ENCODE assay signal across 10 mouse cellular contexts in the genomic region with DNA sequence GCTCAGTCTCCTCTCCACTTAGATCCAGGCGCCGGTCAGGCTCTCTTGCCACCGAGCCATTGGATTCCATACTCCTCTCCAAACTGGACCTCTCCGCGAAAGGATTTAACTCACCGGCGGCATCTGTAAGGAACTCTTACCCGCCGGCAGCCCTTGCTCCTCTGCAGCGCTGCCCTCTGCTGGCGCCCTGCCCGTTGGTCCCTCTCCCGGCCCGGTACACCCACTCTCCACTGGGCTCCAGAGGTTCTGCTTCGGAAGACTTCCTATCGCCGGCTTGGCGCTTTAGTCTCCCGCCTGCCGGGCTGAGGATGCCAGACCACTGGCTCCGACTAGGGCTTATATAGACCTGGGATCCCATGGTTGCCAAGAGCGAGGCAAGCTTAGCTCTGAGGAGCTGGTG. TPM values are rescaled to one million over a fixed set of nuclear protein-coding genes. Genes with fewer than 3 reads are reported as not detected.
DNase-seq lines count a peak whose midpoint lies in the region; ATAC-seq and TF ChIP-seq lines count a peak whose summit lies in the region.
"Had no signal": no experiment of that assay in that cellular context is flagged by ENCODE, and none has a peak within 500 bp of the region (broad histone marks: within the 10 kb centered on the region; RNA-seq: fewer than 3 reads in every experiment).

No protein-coding gene starts in this region.

- ATAC-seq in common myeloid progenitor, adult 5-6 weeks (replicated peaks; ENCODE audit: low read depth, poor library complexity, severe bottlenecking) = peak; percentile 30; the same call in 1 of the 2 replicates
- no peak for ATAC-seq in heart, embryonic 15.5 days (replicated peaks; ENCODE audit: insufficient number of reproducible peaks, insufficient read depth, low FRiP score, low read depth)
- ATAC-seq in limb, embryonic 11.5 days (ENCODE audit: insufficient number of reproducible peaks, low FRiP score, low TSS enrichment, low read depth) = no peak
- ATAC-seq in neural tube, embryonic 13.5 days (ENCODE audit: low read depth) = no peak

- H3K27me3 ChIP-seq in heart, embryonic 15.5 days = peaks cover 100% of the 10 kb centered on the region
- peaks cover 98% of the 10 kb centered on the region for H3K27me3 ChIP-seq in limb, embryonic 11.5 days (ENCODE audit: control insufficient read depth, insufficient read depth, low read length)
- H3K27me3 ChIP-seq in neural tube, embryonic 13.5 days = peaks cover 99% of the 10 kb centered on the region

- H3K9me3 ChIP-seq in heart, embryonic 15.5 days (replicated peaks) = no peaks in the 10 kb centered on the region
- no peaks in the 10 kb centered on the region; the same call in 1 of the 2 replicates for H3K9me3 ChIP-seq in limb, embryonic 11.5 days (ENCODE audit: control insufficient read depth, low read length)
- no peaks in the 10 kb centered on the region for H3K9me3 ChIP-seq in neural tube, embryonic 13.5 days

- no peaks in the 10 kb centered on the region for H3K36me3 ChIP-seq in heart, embryonic 15.5 days
- no peaks in the 10 kb centered on the region for H3K36me3 ChIP-seq in limb, embryonic 11.5 days (ENCODE audit: control insufficient read depth, insufficient read depth, low read length)
- no peaks in the 10 kb centered on the region for H3K36me3 ChIP-seq in neural tube, embryonic 13.5 days

- WGBS in lung, adult 2 months = under 1% methylated on average over 22 of the region's 22 CpGs
- WGBS in heart, embryonic 15.5 days = under 1% methylated on average over 22 of the region's 22 CpGs
- under 1% methylated on average over 22 of the region's 22 CpGs for WGBS in limb, embryonic 11.5 days
- whole genome bisulfite sequencing in neural tube, embryonic 13.5 days = 1% methylated on average over 22 of the region's 22 CpGs

- no peak overlapping the region for H3K27ac ChIP-seq in heart, embryonic 15.5 days
- no peak overlapping the region for H3K27ac ChIP-seq in limb, embryonic 11.5 days (replicated peaks; ENCODE audit: low read depth, low read length)
- H3K27ac ChIP-seq in neural tube, embryonic 13.5 days (replicated peaks) = peak overlapping the region; percentile 83

- no peak for TF ChIP-seq POLR2A in lung, adult 2 months (IDR thresholded peaks at IDR 0.05; ENCODE audit: borderline replicate concordance, extremely low read depth, low read depth, low read length)

- no peak for TF ChIP-seq CTCF in lung, adult 2 months (IDR thresholded peaks at IDR 0.05; ENCODE audit: insufficient read depth, low read length)

- peaks cover 3% of the 10 kb centered on the region for H3K4me1 ChIP-seq in lung, adult 2 months (ENCODE audit: control insufficient read depth, insufficient read depth, low read length)
- peaks cover 47% of the 10 kb centered on the region for H3K4me1 ChIP-seq in heart, embryonic 15.5 days (replicated peaks)
- no peaks in the 10 kb centered on the region for H3K4me1 ChIP-seq in limb, embryonic 11.5 days (ENCODE audit: control insufficient read depth, insufficient read depth, low read length)
- H3K4me1 ChIP-seq in neural tube, embryonic 13.5 days (replicated peaks) = peaks cover 63% of the 10 kb centered on the region

- DNase-seq in lung, adult 18-20 months = peak; percentile 22 to 34
- DNase-seq in lung, adult 2 months = no peak
- DNase-seq in limb, embryonic 11.5 days (ENCODE audit: low spot score) = peak; percentile 72
- DNase-seq in layer of hippocampus, adult 11-12 months (ENCODE audit: low spot score) = no peak
- DNase-seq in yolk sac, embryonic 10.5 days (ENCODE audit: low spot score) = no peak

- no peak overlapping the region for H3K4me2 ChIP-seq in heart, embryonic 15.5 days
- no peak overlapping the region for H3K4me2 ChIP-seq in limb, embryonic 11.5 days (ENCODE audit: low read depth, severe bottlenecking)
- H3K4me2 ChIP-seq in neural tube, embryonic 13.5 days = peak overlapping the region; percentile 53

- no peak overlapping the region for H3K4me3 ChIP-seq in lung, adult 2 months (replicated peaks; ENCODE audit: extremely low read depth, low read depth, low read length)
- H3K4me3 ChIP-seq in heart, embryonic 15.5 days = peak overlapping the region; percentile 1; the same call in 1 of the 2 replicates
- no peak overlapping the region for H3K4me3 ChIP-seq in limb, embryonic 11.5 days (ENCODE audit: low read depth, low read length)
- H3K4me3 ChIP-seq in neural tube, embryonic 13.5 days = peak overlapping the region; percentile 42

- no peak overlapping the region for H3K9ac ChIP-seq in heart, embryonic 15.5 days
- H3K9ac ChIP-seq in limb, embryonic 11.5 days (ENCODE audit: low read length) = no peak overlapping the region
- peak overlapping the region; percentile 66 for H3K9ac ChIP-seq in neural tube, embryonic 13.5 days

RNA-seq across cellular contexts. Expression of a gene that starts 2.0 kb away (rescaled TPM):
- polyA plus RNA-seq in lung, adult 2 months (2012; rRNA removed) = not detected in 2 replicates
- not detected in 2 replicates for total RNA-seq in common myeloid progenitor, adult 5-6 weeks (2017)
- polyA plus RNA-seq in heart, embryonic 15.5 days (2015; fragmentation: Nextera tagmentation; extraction: Ambion mirVana) = 0.27 TPM in 1 of 2 replicates, not detected in the other
- 0.07 and 0.09 TPM in 2 replicates for polyA plus RNA-seq in limb, embryonic 11.5 days (2014; fragmentation: Nextera tagmentation; extraction: Ambion mirVana)
- 36.4 and 45.9 TPM in 2 replicates for polyA plus RNA-seq in neural tube, embryonic 13.5 days (2015; fragmentation: Nextera tagmentation; extraction: Ambion mirVana)
- total RNA-seq: hematopoietic stem cell, adult 5-6 weeks had no signal
- polyA plus RNA-seq: small intestine, adult 2 months had no signal

RNA-seq across cellular contexts. Expression of a gene that starts 32.7 kb away (rescaled TPM):
- polyA plus RNA-seq in lung, adult 2 months (2012; rRNA removed) = 7.7 and 8.8 TPM in 2 replicates
- total RNA-seq in common myeloid progenitor, adult 5-6 weeks (2017) = 80.6 and 88.3 TPM in 2 replicates
- polyA plus RNA-seq in heart, embryonic 15.5 days (2015; fragmentation: Nextera tagmentation; extraction: Ambion mirVana) = 30.2 and 40.0 TPM in 2 replicates
- polyA plus RNA-seq in limb, embryonic 11.5 days (2014; fragmentation: Nextera tagmentation; extraction: Ambion mirVana) = 86.2 and 91.5 TPM in 2 replicates
- polyA plus RNA-seq in neural tube, embryonic 13.5 days (2015; fragmentation: Nextera tagmentation; extraction: Ambion mirVana) = 41.9 and 42.6 TPM in 2 replicates

RNA-seq across cellular contexts. Expression of a gene that starts 50.4 kb away (rescaled TPM):
- polyA plus RNA-seq in lung, adult 2 months (2012; rRNA removed) = 55.0 and 61.7 TPM in 2 replicates
- total RNA-seq in common myeloid progenitor, adult 5-6 weeks (2017) = 30.9 and 32.4 TPM in 2 replicates
- polyA plus RNA-seq in heart, embryonic 15.5 days (2015; fragmentation: Nextera tagmentation; extraction: Ambion mirVana) = 21.9 and 30.4 TPM in 2 replicates
- polyA plus RNA-seq in limb, embryonic 11.5 days (2014; fragmentation: Nextera tagmentation; extraction: Ambion mirVana) = 57.7 and 60.7 TPM in 2 replicates
- polyA plus RNA-seq in neural tube, embryonic 13.5 days (2015; fragmentation: Nextera tagmentation; extraction: Ambion mirVana) = 19.3 and 21.6 TPM in 2 replicates

Comparison
In these comparisons a context has a peak if more than half of its experiments do, and no peak if none do; other contexts are left out.
1. DNase-seq: peak in lung, adult 18-20 months (2 of 2) and limb, embryonic 11.5 days (single experiment); none in lung, adult 2 months (single experiment), layer of hippocampus, adult 11-12 months (single experiment) and yolk sac, embryonic 10.5 days (single experiment).
2. H3K4me3 ChIP-seq: peak in heart, embryonic 15.5 days (single experiment) and neural tube, embryonic 13.5 days (single experiment); none in lung, adult 2 months (single experiment) and limb, embryonic 11.5 days (single experiment).
3. RNA of a gene that starts 2.0 kb away (polyA plus RNA-seq): 36.4 to 45.9 TPM in neural tube, embryonic 13.5 days; 0.07 to 0.09 TPM in limb, embryonic 11.5 days, not detected in lung, adult 2 months and 0.27 TPM in heart, embryonic 15.5 days; every median in the first group is over 10 times any median in the second.